Mouse (Mus musculus): ENCODE data around the gene Cbx4. TPM values are rescaled to one million over a fixed set of nuclear protein-coding genes. Genes with fewer than 3 reads are reported as not detected.

Cbx4 gene
- polyA plus RNA-seq (2012; rRNA removed) = 27.2 and 30.2 TPM in 2 replicates

GRCm38 (mm10) chr11:119086144-119086971 lies at the start of gene Cbx4:
Gene Cbx4, minus strand, starts transcription at chr11:119086221.

GRCm38 (mm10) chr11:119040600-119041324 lies 45.3 kb downstream of the Cbx4 start, which contains the start of gene Cbx8:
Gene Cbx8, minus strand, starts transcription at chr11:119040969.

Other genes starting within 250 kb of the Cbx4 start
- 28.8 and 30.1 TPM in 2 replicates for gene Rbfox3, start 174.6 kb downstream of the Cbx4 start, polyA plus RNA-seq (2012; rRNA removed)
- not detected in 2 replicates for gene Enpp7, start 98.0 kb downstream of the Cbx4 start, polyA plus RNA-seq (2012; rRNA removed)
- 33.0 and 38.5 TPM in 2 replicates for gene Cbx2, start 63.3 kb downstream of the Cbx4 start, polyA plus RNA-seq (2012; rRNA removed)
- 8.7 and 9.2 TPM in 2 replicates for gene Cbx8, start 45.3 kb downstream of the Cbx4 start, polyA plus RNA-seq (2012; rRNA removed)
- gene Tbc1d16, start 142.3 kb upstream of the Cbx4 start, polyA plus RNA-seq (2012; rRNA removed) = 58.0 and 61.1 TPM in 2 replicates
- 12.5 and 13.5 TPM in 2 replicates for gene Ccdc40, start 142.4 kb upstream of the Cbx4 start, polyA plus RNA-seq (2012; rRNA removed)
- 68.6 and 92.1 TPM in 2 replicates for gene Gaa, start 181.7 kb upstream of the Cbx4 start, polyA plus RNA-seq (2012; rRNA removed)
- 210 and 224 TPM in 2 replicates for gene Eif4a3, start 213.9 kb upstream of the Cbx4 start, polyA plus RNA-seq (2012; rRNA removed)
- 0.16 and 0.26 TPM in 2 replicates for gene Card14, start 221.5 kb upstream of the Cbx4 start, polyA plus RNA-seq (2012; rRNA removed)

Data from central nervous system, embryonic 14 days (tissue).